Mouse (Mus musculus): ENCODE data around the gene Sbk2. TPM values are rescaled to one million over a fixed set of nuclear protein-coding genes. Genes with fewer than 3 reads are reported as not detected.

The Sbk2 gene
- polyA plus RNA-seq (2012) = 0.04 and 0.17 TPM in 2 replicates

DNA sequence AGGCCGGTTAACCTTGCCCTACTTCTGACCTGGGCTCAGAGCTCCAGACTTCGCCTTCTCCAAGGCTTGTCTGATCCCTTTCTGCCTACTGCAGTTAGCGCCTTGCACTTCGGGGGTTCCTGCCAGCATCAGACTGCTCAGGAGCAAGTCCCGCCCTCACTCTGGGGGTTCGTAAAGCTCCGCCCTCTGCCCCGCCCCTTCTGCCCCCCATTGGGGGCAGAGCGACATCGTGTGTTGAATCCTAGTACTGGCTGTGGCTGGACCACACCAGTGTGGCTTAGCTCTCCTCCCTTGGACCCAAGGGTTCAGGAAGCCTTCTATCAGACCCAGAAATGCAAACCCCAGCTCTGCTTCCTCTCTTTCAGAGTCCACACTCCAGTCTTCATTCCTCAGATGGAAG is at the start of gene Sbk2:
Gene Sbk2, minus strand, starts transcription at position 135 of the 400 bp plus-strand sequence.

DNA sequence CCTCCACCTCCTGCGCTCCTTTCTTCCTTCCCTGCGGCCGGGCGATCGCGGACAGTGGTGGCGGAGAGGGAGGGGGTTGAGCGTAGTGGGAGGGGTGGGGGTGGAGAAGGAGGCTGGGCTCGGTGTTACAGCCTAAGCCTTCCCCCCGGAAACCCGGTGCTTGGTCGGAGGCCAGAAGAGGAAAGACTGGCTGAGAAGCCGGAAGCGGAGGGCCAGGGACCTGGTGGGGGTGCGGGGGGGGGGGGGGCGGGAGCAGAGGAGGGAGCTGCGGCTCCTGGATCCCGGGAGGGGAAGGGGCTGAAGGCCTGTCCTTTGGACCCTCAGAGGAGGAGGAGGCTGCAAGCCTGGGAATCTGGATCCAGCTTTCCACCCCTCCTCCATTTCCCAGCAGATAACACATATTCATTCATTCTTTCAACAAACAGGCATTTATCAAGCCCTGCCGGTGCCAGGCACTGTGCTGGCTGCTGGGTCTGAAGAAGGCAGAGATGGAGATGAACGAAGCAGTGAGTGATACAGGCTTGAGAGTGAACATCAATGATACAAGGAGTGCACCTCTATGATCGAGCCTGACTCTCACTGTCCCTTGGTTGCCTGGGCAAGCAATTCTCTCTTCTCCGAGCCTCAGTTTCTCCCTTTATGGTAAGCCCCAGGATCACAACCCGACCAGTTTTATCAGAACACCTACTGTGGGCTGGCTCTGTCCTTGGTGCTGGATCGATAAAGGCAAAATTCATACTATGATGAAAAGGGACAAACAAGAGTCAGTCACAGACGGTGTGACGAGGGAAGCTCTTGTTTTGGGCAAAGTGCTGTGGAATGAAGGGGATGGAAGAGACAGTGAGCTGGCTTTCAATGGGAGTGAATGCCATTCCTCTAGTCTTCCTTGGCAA is 32.0 kb upstream of the Sbk2 start, which contains the start of gene Zfp579:
Gene Zfp579, minus strand, starts transcription at position 156 of the 893 bp plus-strand sequence.

DNA sequence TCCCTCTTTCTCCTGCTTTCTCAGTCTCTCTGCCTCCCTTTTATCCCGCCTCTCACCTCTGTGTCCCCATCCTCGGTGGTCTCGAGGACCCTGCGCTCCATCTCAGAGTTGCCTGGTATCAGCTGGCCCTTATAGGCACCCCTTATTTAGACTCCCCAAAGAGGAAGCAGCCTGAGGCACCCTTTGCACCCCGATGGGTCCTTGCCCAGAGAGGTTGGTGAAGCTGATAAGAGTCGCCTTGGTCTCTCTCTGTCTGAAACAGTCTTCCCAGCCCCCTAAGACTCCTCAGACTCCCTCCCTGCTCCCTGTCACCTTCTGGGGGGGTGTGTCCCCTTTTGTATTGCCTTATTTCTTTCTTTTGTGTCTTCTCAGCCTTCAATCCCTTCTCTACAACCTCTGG is 6.9 kb upstream of the Sbk2 start, which contains the start of gene Sbk3:
Gene Sbk3, minus strand, starts transcription at position 101 of the 400 bp plus-strand sequence.

DNA sequence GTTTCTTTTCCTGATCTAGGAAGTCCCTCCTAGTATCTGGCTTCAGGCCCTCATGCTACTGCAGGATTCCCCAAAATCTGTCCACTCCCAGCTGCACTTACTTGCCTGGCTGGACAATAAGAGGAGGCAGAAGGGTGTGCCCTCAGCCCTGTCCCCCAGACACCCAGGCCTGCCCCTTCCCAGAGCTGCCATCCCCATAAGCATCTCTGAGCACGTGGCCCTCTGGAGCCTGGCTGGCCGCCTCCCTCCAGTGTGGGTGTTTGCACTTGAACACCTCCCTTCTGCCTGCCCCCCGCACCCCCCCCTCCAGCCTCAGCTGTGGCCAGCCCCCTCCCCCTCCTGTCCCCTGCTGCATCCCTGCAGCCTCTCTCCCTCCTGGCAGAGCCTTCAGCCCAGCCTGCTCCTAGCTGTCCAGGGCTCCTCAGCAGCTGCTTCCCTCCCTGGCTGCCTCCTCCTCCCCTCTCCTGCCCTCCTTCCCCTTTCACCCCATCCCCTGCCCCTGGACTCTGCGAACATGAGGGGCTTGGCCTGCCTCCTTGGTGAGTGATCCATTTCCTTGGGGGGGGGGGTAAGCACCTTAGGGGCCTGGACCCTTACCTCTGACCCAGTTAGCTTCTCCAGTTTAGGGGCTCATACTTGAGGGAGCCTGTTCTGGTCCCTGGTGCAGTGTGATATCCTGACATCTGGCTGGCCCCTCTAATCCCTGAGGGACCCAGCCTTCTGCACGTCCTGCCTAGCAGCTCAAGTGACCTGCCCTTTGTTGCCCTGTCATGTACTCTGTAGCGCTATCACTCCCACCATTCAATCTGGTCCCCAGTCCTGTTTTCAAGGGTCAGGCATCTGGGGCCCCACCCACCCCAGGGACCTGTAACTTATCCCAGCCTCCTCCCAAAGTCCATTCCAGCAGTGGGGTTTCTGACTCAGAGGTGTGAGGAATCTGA is 38.5 kb downstream of the Sbk2 start, which contains the start of gene Ssc5d:
Gene Ssc5d, plus strand, starts transcription at position 345 of the 941 bp plus-strand sequence.

DNA sequence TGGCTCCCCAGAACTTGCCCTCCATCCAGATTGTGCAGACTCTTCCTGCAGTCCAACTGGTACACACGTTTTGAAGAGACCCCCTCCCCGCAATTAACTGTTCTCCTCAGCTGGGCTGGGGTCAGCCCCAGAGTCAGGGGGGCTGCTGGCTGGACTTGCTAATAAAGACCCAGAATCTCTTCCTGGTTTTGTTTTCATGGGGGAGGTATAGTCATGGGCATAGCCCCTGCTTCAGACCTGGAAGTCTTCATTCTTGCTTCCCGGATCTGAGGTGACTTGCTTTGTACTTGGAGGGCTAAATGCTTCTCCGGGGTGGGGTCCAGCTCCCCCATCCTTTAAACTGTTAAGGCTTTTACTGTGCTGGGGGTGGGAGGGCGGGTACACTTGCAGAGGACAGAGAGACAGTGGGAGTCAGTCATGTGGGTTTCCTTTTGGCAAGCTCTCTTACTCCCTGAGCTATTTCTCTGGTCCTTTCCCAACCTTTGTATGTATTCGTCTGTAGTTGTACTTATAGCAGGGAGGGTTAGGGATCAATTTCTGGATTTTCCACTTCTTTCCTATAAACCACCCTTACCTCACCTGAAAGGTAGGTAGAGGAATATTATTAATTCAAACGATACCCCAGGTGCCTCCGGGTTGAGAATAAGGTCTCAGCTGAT is 42.3 kb downstream of the Sbk2 start, which contains the start of gene Nat14:
Gene Nat14, plus strand, starts transcription at position 205 of the 659 bp plus-strand sequence.

DNA sequence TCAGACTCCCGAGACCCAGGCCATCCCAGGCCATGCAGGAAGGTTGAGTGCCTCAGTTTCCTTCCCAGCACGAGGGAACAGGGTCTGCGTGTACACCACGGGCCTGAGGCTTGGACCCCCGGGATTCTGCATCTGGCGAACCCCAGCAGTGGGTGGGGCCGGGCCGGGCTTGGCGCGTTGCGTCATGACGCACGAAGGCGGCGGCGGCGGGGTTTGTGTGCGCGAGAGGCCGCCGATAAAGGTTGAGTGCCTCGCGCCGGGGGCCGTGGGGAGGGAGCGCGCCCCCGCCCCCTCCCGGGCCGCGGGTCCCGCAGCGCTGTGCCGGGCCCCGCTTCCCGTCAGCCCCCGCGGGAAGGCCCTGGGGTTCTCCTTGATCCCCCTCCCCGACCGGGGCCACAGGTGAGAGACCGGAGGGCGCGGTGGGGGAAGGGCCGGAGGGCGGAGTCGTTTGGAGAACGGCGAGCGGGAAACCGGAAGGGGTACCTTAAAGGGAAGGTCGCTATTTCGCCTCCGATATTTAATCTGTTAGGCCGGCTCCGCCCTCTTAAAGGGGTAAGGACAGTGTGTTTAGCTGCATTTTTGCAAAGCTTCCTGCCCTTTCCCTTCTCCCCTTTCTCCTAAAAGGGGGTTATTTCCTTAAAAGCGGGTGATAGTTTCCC is 49.1 kb downstream of the Sbk2 start, which contains the start of gene Zfp628:
Gene Zfp628, plus strand, starts transcription at position 211 of the 659 bp plus-strand sequence.

DNA sequence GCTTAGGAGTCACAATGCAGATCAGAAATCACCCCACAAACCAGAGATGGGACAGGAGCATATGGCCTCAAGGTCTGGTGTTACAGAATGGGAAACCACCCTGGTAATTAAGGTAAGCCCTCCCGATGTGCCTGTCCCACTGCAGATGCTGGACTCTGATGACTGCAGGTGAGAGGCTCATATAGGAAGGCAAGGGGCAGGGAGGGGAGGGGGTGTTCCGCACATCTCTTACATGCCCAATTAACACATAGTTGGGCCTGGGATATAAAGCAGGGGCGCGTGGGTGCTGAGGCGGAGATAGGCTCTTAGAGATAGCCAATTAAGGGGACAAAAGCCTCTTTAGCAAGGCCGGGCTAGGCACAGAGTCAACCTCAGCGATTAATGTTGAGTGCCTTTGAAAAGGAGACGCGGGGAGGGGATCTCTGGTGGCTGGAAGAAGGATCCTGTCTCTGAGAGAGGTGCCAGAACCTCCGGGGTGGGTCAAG is 57.7 kb downstream of the Sbk2 start, which contains the start of gene Gm36210:
Gene Gm36210, minus strand, starts transcription at position 51 of the 485 bp plus-strand sequence.

Other genes starting within 250 kb of the Sbk2 start
- gene Tmem150b, start 239.2 kb downstream of the Sbk2 start, polyA plus RNA-seq (2012) = 2.6 and 3.2 TPM in 2 replicates
- gene Kmt5c, start 224.3 kb downstream of the Sbk2 start, polyA plus RNA-seq (2012) = 312 and 341 TPM in 2 replicates
- 64.2 and 92.5 TPM in 2 replicates for gene Cox6b2, start 211.3 kb downstream of the Sbk2 start, polyA plus RNA-seq (2012)
- gene Fam71e2, start 193.1 kb downstream of the Sbk2 start, polyA plus RNA-seq (2012) = not detected in 2 replicates
- 0.10 and 1.1 TPM in 2 replicates for gene Il11, start 181.5 kb downstream of the Sbk2 start, polyA plus RNA-seq (2012)
- not detected in 2 replicates for gene Tmem190, start 181.5 kb downstream of the Sbk2 start, polyA plus RNA-seq (2012)
- gene Tmem238, start 174.8 kb downstream of the Sbk2 start, polyA plus RNA-seq (2012) = 57.5 and 58.8 TPM in 2 replicates
- 10,504 and 11,093 TPM in 2 replicates for gene Rpl28, start 171.5 kb downstream of the Sbk2 start, polyA plus RNA-seq (2012)
- gene Ube2s, start 151.8 kb downstream of the Sbk2 start, polyA plus RNA-seq (2012) = 251 TPM in 2 replicates
- 0.24 and 0.79 TPM in 2 replicates for gene Shisa7, start 119.7 kb downstream of the Sbk2 start, polyA plus RNA-seq (2012)
- gene Isoc2b, start 94.1 kb downstream of the Sbk2 start, polyA plus RNA-seq (2012) = 7.7 and 11.8 TPM in 2 replicates
- 27.0 and 29.3 TPM in 2 replicates for gene Isoc2a, start 87.3 kb downstream of the Sbk2 start, polyA plus RNA-seq (2012)
- 0.09 and 0.28 TPM in 2 replicates for gene Gm36210, start 57.9 kb downstream of the Sbk2 start, polyA plus RNA-seq (2012)
- gene Zfp628, start 49.2 kb downstream of the Sbk2 start, polyA plus RNA-seq (2012) = 76.1 and 85.0 TPM in 2 replicates
- 1.3 and 1.9 TPM in 2 replicates for gene Nat14, start 42.4 kb downstream of the Sbk2 start, polyA plus RNA-seq (2012)
- 0.08 and 0.10 TPM in 2 replicates for gene Ssc5d, start 38.6 kb downstream of the Sbk2 start, polyA plus RNA-seq (2012)
- gene Sbk3, start 6.8 kb upstream of the Sbk2 start, polyA plus RNA-seq (2012) = not detected in 2 replicates
- gene Zfp579, start 31.8 kb upstream of the Sbk2 start, polyA plus RNA-seq (2012) = 53.1 and 73.1 TPM in 2 replicates
- 49.6 and 56.4 TPM in 2 replicates for gene Zfp524, start 50.0 kb upstream of the Sbk2 start, polyA plus RNA-seq (2012)
- gene Fiz1, start 50.3 kb upstream of the Sbk2 start, polyA plus RNA-seq (2012) = 55.3 and 63.3 TPM in 2 replicates
- gene Gm44973, start 51.1 kb upstream of the Sbk2 start, polyA plus RNA-seq (2012) = not detected in 2 replicates
- gene Zfp865, start 56.0 kb upstream of the Sbk2 start, polyA plus RNA-seq (2012) = 75.2 and 76.9 TPM in 2 replicates
- 0.83 and 1.2 TPM in 2 replicates for gene Ccdc106, start 56.1 kb upstream of the Sbk2 start, polyA plus RNA-seq (2012)
- not detected in 2 replicates for gene 4632433K11Rik, start 69.7 kb upstream of the Sbk2 start, polyA plus RNA-seq (2012)
- 1.3 and 2.7 TPM in 2 replicates for gene Zfp784, start 74.0 kb upstream of the Sbk2 start, polyA plus RNA-seq (2012)
- gene Zfp580, start 87.1 kb upstream of the Sbk2 start, polyA plus RNA-seq (2012) = 36.3 and 49.1 TPM in 2 replicates
- gene U2af2, start 97.7 kb upstream of the Sbk2 start, polyA plus RNA-seq (2012) = 486 and 623 TPM in 2 replicates
- gene Epn1, start 115.8 kb upstream of the Sbk2 start, polyA plus RNA-seq (2012) = 527 and 560 TPM in 2 replicates
- not detected in 2 replicates for gene Rfpl4, start 152.5 kb upstream of the Sbk2 start, polyA plus RNA-seq (2012)
- gene Rasl2-9, start 161.5 kb upstream of the Sbk2 start, polyA plus RNA-seq (2012) = 0.11 TPM in 1 of 2 replicates, not detected in the other
- not detected in 2 replicates for gene Vmn1r55, start 185.3 kb upstream of the Sbk2 start, polyA plus RNA-seq (2012)
- gene Vmn1r56, start 232.3 kb upstream of the Sbk2 start, polyA plus RNA-seq (2012) = not detected in 2 replicates

Data from megakaryocyte-erythroid progenitor cell, adult 5 weeks (primary cell).